Mouse (Mus musculus) adrenal gland, postnatal 36 days (tissue): ENCODE data around the gene Polr3h. TPM values are rescaled to one million over a fixed set of nuclear protein-coding genes. Genes with fewer than 3 reads are reported as not detected.
A peak's percentile ranks its signal among the peaks of the same experiment; 100 is the strongest.

Source experiments
- DNase-seq, 2 experiments: peaks; one replicate each; pipeline ENCODE4 v3.0.0; 2021; ENCODE audit warnings: mixed read lengths in 1 of 2
- total RNA-seq, 2 experiments: library from RNA; stranded (reverse); gene quantifications; 2 replicates each; pipeline ENCODE4 v1.2.3; 2021

Polr3h gene
- total RNA-seq, 2 experiments from 2014 or later, result 23.5 to 24.9 TPM

- peak; percentile 98 for DNase-seq
These were observed 53.5 kb downstream of the Polr3h start, which contains the start of gene Aco2 for GRCm38 (mm10) chr15:81872262-81873136. Gene Aco2, plus strand, starts transcription at chr15:81872309.

- DNase-seq, result peak; percentile 87 to 89
These were observed 54.3 kb downstream of the Polr3h start, which contains the start of gene Phf5a for GRCm38 (mm10) chr15:81871604-81872261. Gene Phf5a, minus strand, starts transcription at chr15:81871911.

GRCm38 (mm10) chr15:81869985-81870384 lies 56.1 kb downstream of the Polr3h start:
- no peak for DNase-seq

- DNase-seq, result no peak
These were observed 61.8 kb downstream of the Polr3h start for GRCm38 (mm10) chr15:81864238-81864637.

GRCm38 (mm10) chr15:81860471-81861135 lies 65.4 kb downstream of the Polr3h start:
- DNase-seq, result peak in 1 of 2 experiments; percentile 54

- DNase-seq, result peak; percentile 77 to 82
These were observed 66.4 kb downstream of the Polr3h start for GRCm38 (mm10) chr15:81859330-81860255.

- peak; percentile 69 to 72 for DNase-seq
These were observed 67.3 kb downstream of the Polr3h start, which contains the start of gene Tob2 for GRCm38 (mm10) chr15:81858517-81859329. Gene Tob2, minus strand, starts transcription at chr15:81858796.

GRCm38 (mm10) chr15:81858138-81858516 lies 67.9 kb downstream of the Polr3h start:
- DNase-seq, result peak; percentile 95

- DNase-seq, result peak in 1 of 2 experiments; percentile 49
These were observed 68.3 kb downstream of the Polr3h start for GRCm38 (mm10) chr15:81857724-81858116.

GRCm38 (mm10) chr15:81856938-81857723 lies 68.9 kb downstream of the Polr3h start:
- no peak for DNase-seq

GRCm38 (mm10) chr15:81856030-81856790 lies 69.8 kb downstream of the Polr3h start:
- peak; percentile 92 for DNase-seq

GRCm38 (mm10) chr15:81853081-81853480 lies 73.0 kb downstream of the Polr3h start:
- peak; percentile 60 to 74 for DNase-seq

- peak; percentile 61 to 67 for DNase-seq
These were observed 73.5 kb downstream of the Polr3h start for GRCm38 (mm10) chr15:81852411-81853000.

- DNase-seq, result no peak
These were observed 74.7 kb downstream of the Polr3h start for GRCm38 (mm10) chr15:81851375-81851774.

- no peak for DNase-seq
These were observed 75.3 kb downstream of the Polr3h start for GRCm38 (mm10) chr15:81850718-81851117.

- DNase-seq, result no peak
These were observed 76.9 kb downstream of the Polr3h start for GRCm38 (mm10) chr15:81849104-81849503.

- DNase-seq, result peak; percentile 61 to 76
These were observed 77.7 kb downstream of the Polr3h start for GRCm38 (mm10) chr15:81848301-81848700.

- no peak for DNase-seq
These were observed 78.2 kb downstream of the Polr3h start for GRCm38 (mm10) chr15:81847861-81848260.
